Mouse (Mus musculus) limb, embryonic 15.5 days (tissue): Measurements from ENCODE around the gene Hydin. TPM values are rescaled to one million over a fixed set of nuclear protein-coding genes. Genes with fewer than 3 reads are reported as not detected.
"Not testable (repeated sequence)": the region's sequence is repeated elsewhere in the genome, so short reads cannot be mapped to it uniquely, and the experiment has no call there.

Source experiments
- ATAC-seq: fragments of 200-750 bp; cut with Nextera tagmentation; 2 replicates; pipeline ENCODE4 v1.8.0; 2017; ENCODE audit warnings: low read depth, moderate TSS enrichment; ENCODE audit not compliant: insufficient number of reproducible peaks, low FRiP score, low TSS enrichment
- H3K27ac ChIP-seq: fragments of 300-500 bp; sonication (generic); 2 replicates; pipeline ENCODE4 v1.5.1; 2015; ENCODE audit warnings: moderate library complexity, mild to moderate bottlenecking, inconsistent platforms
- H3K27me3 ChIP-seq: fragments of 300-500 bp; sonication (generic); 2 replicates; pipeline ENCODE4 v1.6.1; 2015; ENCODE audit warnings: inconsistent platforms
- H3K36me3 ChIP-seq: fragments of 300-500 bp; sonication (generic); 2 replicates; pipeline ENCODE4 v1.6.1; 2015; ENCODE audit warnings: inconsistent platforms
- H3K4me1 ChIP-seq: fragments of 300-500 bp; sonication (generic); 2 replicates; pipeline ENCODE4 v1.6.1; 2015; ENCODE audit warnings: inconsistent platforms
- H3K4me2 ChIP-seq: fragments of 300-500 bp; sonication (generic); 2 replicates; pipeline ENCODE4 v1.6.1; 2015; ENCODE audit warnings: mild to moderate bottlenecking, inconsistent platforms
- H3K4me3 ChIP-seq: fragments of 300-500 bp; sonication (generic); 2 replicates; pipeline ENCODE4 v1.5.1; 2015; ENCODE audit warnings: mild to moderate bottlenecking, inconsistent platforms
- H3K9ac ChIP-seq: fragments of 300-500 bp; sonication (generic); 2 replicates; pipeline ENCODE4 v1.6.1; 2015; ENCODE audit warnings: inconsistent platforms
- H3K9me3 ChIP-seq: fragments of 300-500 bp; sonication (generic); 2 replicates; pipeline ENCODE4 v1.6.1; 2016; ENCODE audit warnings: inconsistent platforms
- WGBS: fragments of 180-500 bp; shearing (Covaris S2); methylation state at CpG from one replicate; pipeline ENCODE4 v1.1.7; 2015; 5-methylcytosine and 5-hydroxymethylcytosine counted together
- polyA plus RNA-seq: library from polyadenylated mRNA; unstranded; fragments of >200 nt; fragmentation: Nextera tagmentation; extraction: Ambion mirVana; gene quantifications from 2 replicates; pipeline ENCODE4 v1.2.1, GENCODE M21; 2015

The Hydin gene
- polyA plus RNA-seq, 1 experiment from 2014 or later = 0.01 TPM

GRCm38 (mm10) chr8:110530008-110530762 lies 263.4 kb downstream of the Hydin start:
- Histone ChIP-seq H3K4me3 (no peak overlapping the region), H3K36me3 (no peaks in the 10 kb centered on the region), H3K27ac (no peak overlapping the region), H3K4me2 (no peak overlapping the region), H3K9me3 (no peaks in the 10 kb centered on the region), H3K4me1 (no peaks in the 10 kb centered on the region), H3K27me3 (no peaks in the 10 kb centered on the region), H3K9ac (no peak overlapping the region)
- no peak for ATAC-seq
- WGBS = 55% methylated on average over 8 of the region's 8 CpGs

- whole genome bisulfite sequencing = 80% methylated on average over 6 of the region's 6 CpGs
- H3K36me3 ChIP-seq = no peaks in the 10 kb centered on the region
- no peak overlapping the region for H3K9ac ChIP-seq
- H3K4me1 ChIP-seq = no peaks in the 10 kb centered on the region
- H3K9me3 ChIP-seq = no peaks in the 10 kb centered on the region
- ATAC-seq = no peak
- no peaks in the 10 kb centered on the region for H3K27me3 ChIP-seq
- H3K4me3 ChIP-seq = no peak overlapping the region
- no peak overlapping the region for H3K4me2 ChIP-seq
- no peak overlapping the region for H3K27ac ChIP-seq
These were observed 267.0 kb downstream of the Hydin start for GRCm38 (mm10) chr8:110533781-110534180.

GRCm38 (mm10) chr8:110537849-110538248 lies 271.1 kb downstream of the Hydin start:
- Histone ChIP-seq H3K9me3 (no peaks in the 10 kb centered on the region), H3K4me1 (no peaks in the 10 kb centered on the region), H3K27me3 (no peaks in the 10 kb centered on the region), H3K36me3 (no peaks in the 10 kb centered on the region), H3K4me3 (no peak overlapping the region), H3K9ac (no peak overlapping the region), H3K4me2 (no peak overlapping the region), H3K27ac (no peak overlapping the region)
- 72% methylated on average over 4 of the region's 4 CpGs for WGBS
- ATAC-seq = no peak

GRCm38 (mm10) chr8:110550343-110550742 lies 283.6 kb downstream of the Hydin start:
- Histone ChIP-seq H3K27ac (no peak overlapping the region), H3K4me3 (no peak overlapping the region), H3K27me3 (no peaks in the 10 kb centered on the region), H3K9me3 (no peaks in the 10 kb centered on the region), H3K9ac (no peak overlapping the region), H3K4me2 (no peak overlapping the region), H3K36me3 (no peaks in the 10 kb centered on the region), H3K4me1 (no peaks in the 10 kb centered on the region)
- 55% methylated on average over 1 of the region's 1 CpGs for WGBS
- no peak for ATAC-seq

- not testable (repeated sequence) for H3K4me3 ChIP-seq, H3K36me3 ChIP-seq, H3K4me1 ChIP-seq, H3K27me3 ChIP-seq, H3K27ac ChIP-seq, H3K9ac ChIP-seq, H3K9me3 ChIP-seq, ATAC-seq, H3K4me2 ChIP-seq
These were observed 285.3 kb downstream of the Hydin start for GRCm38 (mm10) chr8:110552111-110552510.

- Histone ChIP-seq H3K9me3 (no peaks in the 10 kb centered on the region), H3K27me3 (no peaks in the 10 kb centered on the region)
These were observed 325.9 kb downstream of the Hydin start for GRCm38 (mm10) chr8:110592641-110593040.

GRCm38 (mm10) chr8:110594164-110594563 lies 327.4 kb downstream of the Hydin start:
- Histone ChIP-seq H3K36me3 (no peaks in the 10 kb centered on the region), H3K9ac (no peak overlapping the region), H3K4me1 (no peaks in the 10 kb centered on the region), H3K9me3 (no peaks in the 10 kb centered on the region), H3K27me3 (no peaks in the 10 kb centered on the region), H3K27ac (no peak overlapping the region), H3K4me2 (no peak overlapping the region), H3K4me3 (no peak overlapping the region)
- 69% methylated on average over 6 of the region's 6 CpGs for WGBS
- ATAC-seq = no peak

More at GRCm38 (mm10) chr8:110592641-110593040, 325.9 kb downstream of the Hydin start:
- Histone ChIP-seq H3K9ac (no peak overlapping the region), H3K4me2 (no peak overlapping the region), H3K27ac (no peak overlapping the region), H3K36me3 (no peaks in the 10 kb centered on the region), H3K4me3 (no peak overlapping the region), H3K4me1 (no peaks in the 10 kb centered on the region)
- no peak for ATAC-seq
- 79% methylated on average over 9 of the region's 9 CpGs for WGBS

- Histone ChIP-seq H3K4me3 (no peak overlapping the region), H3K9ac (no peak overlapping the region), H3K27me3 (no peaks in the 10 kb centered on the region), H3K9me3 (no peaks in the 10 kb centered on the region), H3K4me2 (no peak overlapping the region), H3K4me1 (no peaks in the 10 kb centered on the region), H3K27ac (no peak overlapping the region), H3K36me3 (no peaks in the 10 kb centered on the region)
- 0% methylated on average over 1 of the region's 1 CpGs for WGBS
- no peak for ATAC-seq
These were observed 337.8 kb downstream of the Hydin start for GRCm38 (mm10) chr8:110604556-110604955.

- no peak overlapping the region for H3K4me2 ChIP-seq
- H3K36me3 ChIP-seq = no peaks in the 10 kb centered on the region
- ATAC-seq = no peak
- 58% methylated on average over 6 of the region's 6 CpGs for WGBS
- no peaks in the 10 kb centered on the region for H3K27me3 ChIP-seq
- H3K27ac ChIP-seq = no peak overlapping the region
- no peak overlapping the region for H3K9ac ChIP-seq
- no peak overlapping the region for H3K4me3 ChIP-seq
- H3K4me1 ChIP-seq = no peaks in the 10 kb centered on the region
- no peaks in the 10 kb centered on the region for H3K9me3 ChIP-seq
These were observed 338.7 kb downstream of the Hydin start for GRCm38 (mm10) chr8:110605401-110606015.

- no peak for ATAC-seq
- Histone ChIP-seq H3K9ac (no peak overlapping the region), H3K27me3 (no peaks in the 10 kb centered on the region), H3K27ac (no peak overlapping the region), H3K36me3 (no peaks in the 10 kb centered on the region), H3K4me2 (no peak overlapping the region), H3K4me3 (no peak overlapping the region), H3K4me1 (peaks cover 17% of the 10 kb centered on the region), H3K9me3 (no peaks in the 10 kb centered on the region)
- 72% methylated on average over 3 of the region's 3 CpGs for WGBS
These were observed 349.0 kb downstream of the Hydin start for GRCm38 (mm10) chr8:110615730-110616129.

GRCm38 (mm10) chr8:110617801-110618358 lies 351.1 kb downstream of the Hydin start:
- H3K9ac ChIP-seq = no peak overlapping the region
- 26% methylated on average over 14 of the region's 14 CpGs for WGBS
- no peak for ATAC-seq

More at GRCm38 (mm10) chr8:110617801-110618358, 351.1 kb downstream of the Hydin start:
- H3K4me1 ChIP-seq = peaks cover 19% of the 10 kb centered on the region
- H3K4me3 ChIP-seq = peak overlapping the region; percentile 98
- H3K4me2 ChIP-seq = peak overlapping the region; percentile 90
- no peaks in the 10 kb centered on the region for H3K36me3 ChIP-seq
- H3K27ac ChIP-seq = no peak overlapping the region
- no peaks in the 10 kb centered on the region for H3K27me3 ChIP-seq
- no peaks in the 10 kb centered on the region for H3K9me3 ChIP-seq
